ENCODE assay signal across 8 mouse cellular contexts in genomic region chr11:24078706-24079316, GRCm38 (mm10). TPM values are rescaled to one million over a fixed set of nuclear protein-coding genes. Genes with fewer than 3 reads are reported as not detected.
DNase-seq lines count a peak whose midpoint lies in the region; ATAC-seq and TF ChIP-seq lines count a peak whose summit lies in the region.

No protein-coding gene starts in this region.

- no peaks in the 10 kb centered on the region for H3K36me3 ChIP-seq in heart, embryonic 10.5 days
- H3K36me3 ChIP-seq in kidney, postnatal 0 days (ENCODE audit: insufficient read depth, low read length), result no peaks in the 10 kb centered on the region
- H3K36me3 ChIP-seq in megakaryocyte, embryonic 14.5 days (replicated peaks; ENCODE audit: low read length), result no peaks in the 10 kb centered on the region
- peaks cover 7% of the 10 kb centered on the region; the same call in 1 of the 2 replicates for H3K36me3 ChIP-seq in splenic B cell, adult 2 months (ENCODE audit: control insufficient read depth, insufficient read depth, low read length, poor library complexity, severe bottlenecking)

- no peak for TF ChIP-seq CTCF in kidney, postnatal 0 days (IDR thresholded peaks at IDR 0.05; ENCODE audit: low read depth)

- peaks cover 19% of the 10 kb centered on the region for H3K4me1 ChIP-seq in heart, embryonic 10.5 days
- H3K4me1 ChIP-seq in kidney, postnatal 0 days (replicated peaks; ENCODE audit: insufficient read depth, low read length), result peaks cover 19% of the 10 kb centered on the region
- peaks cover 78% of the 10 kb centered on the region for H3K4me1 ChIP-seq in megakaryocyte, embryonic 14.5 days

- H3K27ac ChIP-seq in heart, embryonic 10.5 days, result peak overlapping the region; percentile 92
- H3K27ac ChIP-seq in kidney, postnatal 0 days, result no peak overlapping the region

- WGBS in heart, embryonic 10.5 days, result under 1% methylated on average over 38 of the region's 38 CpGs
- 3% methylated on average over 38 of the region's 38 CpGs for WGBS in kidney, postnatal 0 days

- peaks cover 9% of the 10 kb centered on the region for H3K27me3 ChIP-seq in heart, embryonic 10.5 days (ENCODE audit: insufficient read depth, poor library complexity, severe bottlenecking)
- H3K27me3 ChIP-seq in kidney, postnatal 0 days (ENCODE audit: insufficient read depth, low read length), result peaks cover 49% of the 10 kb centered on the region
- H3K27me3 ChIP-seq in megakaryocyte, embryonic 14.5 days (replicated peaks), result peaks cover 10% of the 10 kb centered on the region
- H3K27me3 ChIP-seq in splenic B cell, adult 2 months (ENCODE audit: control insufficient read depth, insufficient read depth, low read length, poor library complexity, severe bottlenecking), result no peaks in the 10 kb centered on the region; the same call in 1 of the 2 replicates

- ATAC-seq in kidney, postnatal 0 days (replicated peaks; ENCODE audit: low FRiP score, low read depth), result no peak

- H3K4me2 ChIP-seq in kidney, postnatal 0 days (ENCODE audit: low read length), result peak overlapping the region; percentile 95

- H3K9ac ChIP-seq in kidney, postnatal 0 days (ENCODE audit: low read depth, low read length), result peak overlapping the region; percentile 23; the same call in 1 of the 2 replicates

- intact Hi-C loops in left cerebral cortex, postnatal 4 days (cut with DNase I), result loop anchor here (5.0 to 10.0 kb wide), 3 partner anchors 1226 to 1778 kb away; no protein-coding TSS in a partner anchor
- intact Hi-C loops in left cerebral cortex, postnatal 14 days (cut with DNase I), result loop anchor here (5.0 to 10.0 kb wide), 2 partner anchors 1656 to 1993 kb away; no protein-coding TSS in a partner anchor

- H3K9me3 ChIP-seq in heart, embryonic 10.5 days, result no peaks in the 10 kb centered on the region
- no peaks in the 10 kb centered on the region for H3K9me3 ChIP-seq in kidney, postnatal 0 days (replicated peaks; ENCODE audit: low read length)
- H3K9me3 ChIP-seq in megakaryocyte, embryonic 14.5 days, result no peaks in the 10 kb centered on the region

- H3K4me3 ChIP-seq in heart, embryonic 10.5 days, result peak overlapping the region; percentile 78
- H3K4me3 ChIP-seq in kidney, postnatal 0 days (replicated peaks; ENCODE audit: low read depth, low read length), result peak overlapping the region; percentile 58
- peak overlapping the region; percentile 95 for H3K4me3 ChIP-seq in megakaryocyte, embryonic 14.5 days (replicated peaks)

- peak; percentile 48 for DNase-seq in left cerebral cortex, postnatal 4 days
- no peak for DNase-seq in left cerebral cortex, postnatal 14 days (ENCODE audit: low spot score in 2 of 2)
- DNase-seq in adrenal gland, postnatal 25 days, result peak; percentile 66
- DNase-seq in heart, embryonic 10.5 days (ENCODE audit: low spot score), result peak; percentile 80
- DNase-seq in kidney, postnatal 0 days (ENCODE audit: low spot score), result peak; percentile 28
- DNase-seq in splenic B cell, adult 2 months (ENCODE audit: low read depth, low spot score), result peak; percentile 66
- DNase-seq in left cerebral cortex, adult 11 months (ENCODE audit: low spot score), result no peak

RNA-seq across cellular contexts. Expression of gene Bcl11a, which starts 1.0 kb away (rescaled TPM):
- total RNA-seq in left cerebral cortex, postnatal 4 days (2021), result 100 to 1,000 TPM; 209 to 220 TPM
- total RNA-seq in left cerebral cortex, postnatal 14 days (2021), result 100 to 1,000 TPM; 114 to 125 TPM
- 7.5 and 8.6 TPM in 2 replicates for total RNA-seq in adrenal gland, postnatal 25 days (2021)
- 13.5 and 23.5 TPM in 2 replicates for polyA plus RNA-seq in heart, embryonic 10.5 days (2016; fragmentation: Nextera tagmentation; extraction: Ambion mirVana)
- polyA plus RNA-seq in kidney, postnatal 0 days (2015; fragmentation: Nextera tagmentation; extraction: Ambion mirVana), result 0.95 and 1.3 TPM in 2 replicates
- 1.1 and 6.5 TPM in 2 replicates for polyA plus RNA-seq in megakaryocyte, embryonic 14.5 days (2012; ENCODE audit: insufficient read depth, low replicate concordance)

RNA-seq across cellular contexts. Expression of gene A830031A19Rik, which starts 4.0 kb away (rescaled TPM):
- total RNA-seq in left cerebral cortex, postnatal 4 days (2021), result under 1 TPM; 0.66 to 0.90 TPM
- total RNA-seq in left cerebral cortex, postnatal 14 days (2021), result 1 to 10 TPM in 1 of 2 experiments, under 1 TPM in 1; 0.66 to 1.1 TPM
- total RNA-seq in adrenal gland, postnatal 25 days (2021), result not detected in 2 replicates
- polyA plus RNA-seq in heart, embryonic 10.5 days (2016; fragmentation: Nextera tagmentation; extraction: Ambion mirVana), result not detected in 2 replicates
- polyA plus RNA-seq in kidney, postnatal 0 days (2015; fragmentation: Nextera tagmentation; extraction: Ambion mirVana), result not detected in 2 replicates
- not detected in 2 replicates for polyA plus RNA-seq in megakaryocyte, embryonic 14.5 days (2012; ENCODE audit: insufficient read depth, low replicate concordance)

Comparison
In these comparisons a context has a peak if more than half of its experiments do, and no peak if none do; other contexts are left out.
1. DNase-seq: peak in left cerebral cortex, postnatal 4 days (single experiment), adrenal gland, postnatal 25 days (single experiment), heart, embryonic 10.5 days (single experiment), kidney, postnatal 0 days (single experiment) and splenic B cell, adult 2 months (single experiment); none in left cerebral cortex, postnatal 14 days (0 of 2) and left cerebral cortex, adult 11 months (single experiment).
2. RNA of gene Bcl11a, which starts 1.0 kb away (total RNA-seq): 209 to 220 TPM in left cerebral cortex, postnatal 4 days and 114 to 125 TPM in left cerebral cortex, postnatal 14 days; 7.5 to 8.6 TPM in adrenal gland, postnatal 25 days; every median in the first group is over 10 times any median in the second.
3. Peak in every context shown above with its lines, with median percentiles within 50 percentile points of each other: H3K4me3 ChIP-seq.